Mouse (Mus musculus): ENCODE results near the gene Nuak2. TPM values are rescaled to one million over a fixed set of nuclear protein-coding genes. Genes with fewer than 3 reads are reported as not detected.
"Not testable (repeated sequence)": the region's sequence is repeated elsewhere in the genome, so short reads cannot be mapped to it uniquely, and the experiment has no call there.

The Nuak2 gene
- 17.6 and 22.5 TPM in 2 replicates for polyA plus RNA-seq (2015; fragmentation: Nextera tagmentation; extraction: Ambion mirVana)

- peak within 1 kb of the TSS; percentile 77 for H3K4me3 ChIP-seq
- peak within 1 kb of the TSS; percentile 90 for H3K4me2 ChIP-seq
- peak; percentile 86 for ATAC-seq (ENCODE audit: low FRiP score)
- H3K27ac ChIP-seq: peak within 1 kb of the TSS; percentile 86
- no peaks in the 10 kb centered on the region for H3K36me3 ChIP-seq
- peaks cover 11% of the 10 kb centered on the region; the same call in 1 of the 2 replicates for H3K27me3 ChIP-seq
- peaks cover 49% of the 10 kb centered on the region for H3K4me1 ChIP-seq (replicated peaks)
- under 1% methylated on average over 67 of the region's 67 CpGs for WGBS
- no peaks in the 10 kb centered on the region for H3K9me3 ChIP-seq
- peak within 1 kb of the TSS; percentile 87 for H3K9ac ChIP-seq
These were observed at the start of gene Nuak2 for GRCm38 (mm10) chr1:132315889-132316624. Nuak2 (plus strand) TSS chr1:132316126.

- Histone ChIP-seq H3K9me3 (no peaks in the 10 kb centered on the region), H3K4me2 (no peak overlapping the region), H3K36me3 (no peaks in the 10 kb centered on the region), H3K27ac (no peak overlapping the region), H3K4me3 (no peak overlapping the region), H3K27me3 (0 out of 2 replicates have a peak, but pooled peaks cover 3% of the 10 kb centered on the region), H3K9ac (no peak overlapping the region), H3K4me1 (replicated peaks) (peaks cover 18% of the 10 kb centered on the region)
- no peak for ATAC-seq (ENCODE audit: low FRiP score)
- WGBS: 65% methylated on average over 8 of the region's 8 CpGs
These were observed 49.0 kb upstream of the Nuak2 start for GRCm38 (mm10) chr1:132266791-132267557.

GRCm38 (mm10) chr1:132267959-132268358 is 48.0 kb upstream of the Nuak2 start:
- H3K36me3 ChIP-seq: no peaks in the 10 kb centered on the region
- no peak overlapping the region for H3K27ac ChIP-seq
- no peak overlapping the region for H3K4me2 ChIP-seq
- 71% methylated on average over 2 of the region's 2 CpGs for WGBS
- ATAC-seq (ENCODE audit: low FRiP score): no peak
- no peak overlapping the region for H3K9ac ChIP-seq
- H3K27me3 ChIP-seq: 0 out of 2 replicates have a peak, but pooled peaks cover 3% of the 10 kb centered on the region
- peaks cover 18% of the 10 kb centered on the region for H3K4me1 ChIP-seq (replicated peaks)
- no peaks in the 10 kb centered on the region for H3K9me3 ChIP-seq
- H3K4me3 ChIP-seq: no peak overlapping the region

- ATAC-seq (ENCODE audit: low FRiP score): no peak
- 66% methylated on average over 7 of the region's 7 CpGs for WGBS
- no peak overlapping the region for H3K27ac ChIP-seq
- 0 out of 2 replicates have a peak, but pooled peaks cover 3% of the 10 kb centered on the region for H3K27me3 ChIP-seq
- no peak overlapping the region for H3K4me2 ChIP-seq
- no peak overlapping the region for H3K4me3 ChIP-seq
- no peaks in the 10 kb centered on the region for H3K9me3 ChIP-seq
- no peak overlapping the region for H3K9ac ChIP-seq
- no peaks in the 10 kb centered on the region for H3K36me3 ChIP-seq
- H3K4me1 ChIP-seq (replicated peaks): peaks cover 18% of the 10 kb centered on the region
These were observed 47.4 kb upstream of the Nuak2 start for GRCm38 (mm10) chr1:132268418-132269060.

- Histone ChIP-seq H3K27ac (no peak overlapping the region), H3K36me3 (no peaks in the 10 kb centered on the region), H3K4me3 (no peak overlapping the region), H3K9me3 (no peaks in the 10 kb centered on the region), H3K4me2 (no peak overlapping the region), H3K4me1 (replicated peaks) (peaks cover 13% of the 10 kb centered on the region), H3K9ac (no peak overlapping the region), H3K27me3 (0 out of 2 replicates have a peak, but pooled peaks cover 3% of the 10 kb centered on the region)
- no peak for ATAC-seq (ENCODE audit: low FRiP score)
- 57% methylated on average over 3 of the region's 3 CpGs for WGBS
These were observed 44.7 kb upstream of the Nuak2 start for GRCm38 (mm10) chr1:132271237-132271636.

GRCm38 (mm10) chr1:132276694-132277093 is 39.2 kb upstream of the Nuak2 start:
- WGBS: 74% methylated on average over 3 of the region's 3 CpGs
- H3K4me1 ChIP-seq (replicated peaks): peaks cover 8% of the 10 kb centered on the region
- H3K9ac ChIP-seq: no peak overlapping the region
- H3K36me3 ChIP-seq: no peaks in the 10 kb centered on the region
- no peak for ATAC-seq (ENCODE audit: low FRiP score)
- H3K4me3 ChIP-seq: no peak overlapping the region
- no peaks in the 10 kb centered on the region for H3K27me3 ChIP-seq
- no peak overlapping the region for H3K4me2 ChIP-seq
- no peak overlapping the region for H3K27ac ChIP-seq
- H3K9me3 ChIP-seq: no peaks in the 10 kb centered on the region

GRCm38 (mm10) chr1:132277124-132277523 is 38.8 kb upstream of the Nuak2 start:
- H3K4me2 ChIP-seq: no peak overlapping the region
- no peak overlapping the region for H3K4me3 ChIP-seq
- H3K27ac ChIP-seq: no peak overlapping the region
- H3K36me3 ChIP-seq: no peaks in the 10 kb centered on the region
- H3K9ac ChIP-seq: no peak overlapping the region
- no peak for ATAC-seq (ENCODE audit: low FRiP score)
- 85% methylated on average over 6 of the region's 6 CpGs for WGBS
- no peaks in the 10 kb centered on the region for H3K9me3 ChIP-seq
- H3K4me1 ChIP-seq (replicated peaks): peaks cover 12% of the 10 kb centered on the region
- no peaks in the 10 kb centered on the region for H3K27me3 ChIP-seq

- H3K4me1 ChIP-seq (replicated peaks): peaks cover 34% of the 10 kb centered on the region
- H3K9me3 ChIP-seq; H3K27me3 ChIP-seq; ATAC-seq (ENCODE audit: low FRiP score); H3K4me3 ChIP-seq; H3K4me2 ChIP-seq; H3K27ac ChIP-seq; H3K9ac ChIP-seq; H3K36me3 ChIP-seq: not testable (repeated sequence)
- 78% methylated on average over 6 of the region's 6 CpGs for WGBS
These were observed 35.3 kb upstream of the Nuak2 start for GRCm38 (mm10) chr1:132280636-132281035.

- H3K4me2 ChIP-seq: no peak overlapping the region
These were observed 34.3 kb upstream of the Nuak2 start for GRCm38 (mm10) chr1:132281523-132282176.

GRCm38 (mm10) chr1:132282177-132282536 is 33.8 kb upstream of the Nuak2 start:
- Histone ChIP-seq H3K9me3 (no peaks in the 10 kb centered on the region), H3K9ac (no peak overlapping the region), H3K27ac (peak overlapping the region; percentile 82), H3K4me1 (replicated peaks) (peaks cover 34% of the 10 kb centered on the region), H3K36me3 (no peaks in the 10 kb centered on the region), H3K4me2 (no peak overlapping the region), H3K4me3 (no peak overlapping the region), H3K27me3 (0 out of 2 replicates have a peak, but pooled peaks cover 6% of the 10 kb centered on the region)
- ATAC-seq (ENCODE audit: low FRiP score): peak; percentile 33
- 88% methylated on average over 2 of the region's 2 CpGs for WGBS

More at GRCm38 (mm10) chr1:132281523-132282176, 34.3 kb upstream of the Nuak2 start:
- peaks cover 34% of the 10 kb centered on the region for H3K4me1 ChIP-seq (replicated peaks)
- H3K9ac ChIP-seq: no peak overlapping the region
- 0 out of 2 replicates have a peak, but pooled peaks cover 6% of the 10 kb centered on the region for H3K27me3 ChIP-seq
- 11% methylated on average over 8 of the region's 8 CpGs for WGBS
- no peaks in the 10 kb centered on the region for H3K36me3 ChIP-seq
- H3K9me3 ChIP-seq: no peaks in the 10 kb centered on the region
- H3K4me3 ChIP-seq: no peak overlapping the region
- peak overlapping the region; percentile 82 for H3K27ac ChIP-seq
- ATAC-seq (ENCODE audit: low FRiP score): peak; percentile 11; the same call in 1 of the 2 replicates

GRCm38 (mm10) chr1:132283018-132283417 is 32.9 kb upstream of the Nuak2 start:
- ATAC-seq (ENCODE audit: low FRiP score): peak; percentile 60
- no peaks in the 10 kb centered on the region for H3K9me3 ChIP-seq
- no peak overlapping the region for H3K9ac ChIP-seq
- H3K4me1 ChIP-seq (replicated peaks): peaks cover 42% of the 10 kb centered on the region
- peak overlapping the region; percentile 82 for H3K27ac ChIP-seq
- H3K4me2 ChIP-seq: peak overlapping the region; percentile 15; the same call in 1 of the 2 replicates
- no peaks in the 10 kb centered on the region for H3K36me3 ChIP-seq
- 0 out of 2 replicates have a peak, but pooled peaks cover 6% of the 10 kb centered on the region for H3K27me3 ChIP-seq
- H3K4me3 ChIP-seq: no peak overlapping the region
- WGBS: 24% methylated on average over 13 of the region's 13 CpGs

Measured in hindbrain, embryonic 13.5 days (tissue).